Mouse (Mus musculus) T-helper 2 cell (primary cell): ENCODE results near the gene Tmem199.

ENCODE experiments used
- in situ Hi-C: fragments of 300-600 bp; cut with MboI, MseI; formaldehyde crosslinking; loops from one replicate; pipeline ENCODE4 v1.15.1; 2025; ENCODE audit warnings: high pct_unique_total_duplicates

Gene Tmem199

GRCm38 (mm10) chr11:78488168-78488567, 23.8 kb downstream of the Tmem199 start:
- in situ Hi-C loops, result no loop called here

GRCm38 (mm10) chr11:78483639-78484038, 28.3 kb downstream of the Tmem199 start:
- in situ Hi-C loops, result no loop called here

GRCm38 (mm10) chr11:78475289-78475688, 36.7 kb downstream of the Tmem199 start:
- in situ Hi-C loops, result no loop called here

GRCm38 (mm10) chr11:78471326-78472103, 40.5 kb downstream of the Tmem199 start:
- in situ Hi-C loops, result no loop called here

- in situ Hi-C loops, result no loop called here
Measured at GRCm38 (mm10) chr11:78467932-78468331, 44.0 kb downstream of the Tmem199 start.

- in situ Hi-C loops, result no loop called here
Measured at GRCm38 (mm10) chr11:78467515-78467914, 44.5 kb downstream of the Tmem199 start.

GRCm38 (mm10) chr11:78466242-78466912, 45.6 kb downstream of the Tmem199 start:
- in situ Hi-C loops, result no loop called here

- in situ Hi-C loops, result no loop called here
Measured at GRCm38 (mm10) chr11:78465568-78466180, 46.3 kb downstream of the Tmem199 start, which contains the start of gene Slc46a1. Gene Slc46a1, plus strand, starts transcription at chr11:78465697.

GRCm38 (mm10) chr11:78465116-78465515, 46.9 kb downstream of the Tmem199 start:
- in situ Hi-C loops, result no loop called here

- in situ Hi-C loops, result no loop called here
Measured at GRCm38 (mm10) chr11:78463286-78464036, 48.5 kb downstream of the Tmem199 start.

GRCm38 (mm10) chr11:78462669-78463068, 49.3 kb downstream of the Tmem199 start:
- in situ Hi-C loops, result no loop called here

GRCm38 (mm10) chr11:78461894-78462293, 50.1 kb downstream of the Tmem199 start:
- in situ Hi-C loops, result no loop called here

GRCm38 (mm10) chr11:78458740-78459139, 53.2 kb downstream of the Tmem199 start:
- in situ Hi-C loops, result no loop called here
